In the genomic region with DNA sequence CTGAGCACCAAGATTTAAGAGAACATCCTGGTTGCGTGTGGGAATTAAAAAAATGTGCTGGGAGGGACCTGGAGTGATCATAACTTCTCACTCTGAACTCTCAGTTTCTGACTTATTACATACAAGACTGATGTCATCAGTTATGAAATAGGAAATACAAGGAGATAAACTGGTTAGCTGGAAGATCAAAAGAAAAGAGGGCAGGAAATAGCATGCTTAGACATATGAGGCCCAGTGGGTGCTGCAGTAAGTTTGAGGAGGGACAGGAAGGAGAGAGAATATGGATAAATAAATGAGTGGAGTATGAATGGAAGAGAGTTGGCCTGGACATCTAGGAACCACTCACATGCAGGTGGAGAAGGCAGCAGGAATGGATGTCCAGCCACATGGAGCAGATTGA, we compare ENCODE assay signal across 17 mouse cellular contexts.
"Had no signal": no experiment of that assay in that cellular context is flagged by ENCODE, and none has a peak within 500 bp of the region (broad histone marks: within the 10 kb centered on the region; RNA-seq: fewer than 3 reads in every experiment).

No protein-coding gene starts in this region.

- H3K36me3 ChIP-seq: limb, embryonic 13.5 days; liver, embryonic 12.5 days; liver, embryonic 15.5 days; midbrain, embryonic 12.5 days; midbrain, embryonic 15.5 days; neural tube, embryonic 13.5 days had no signal

- H3K4me1 ChIP-seq: liver, embryonic 12.5 days; liver, embryonic 15.5 days; midbrain, embryonic 12.5 days; midbrain, embryonic 15.5 days; neural tube, embryonic 13.5 days had no signal

- H3K27ac ChIP-seq: kidney, postnatal 0 days; limb, embryonic 10.5 days; limb, embryonic 13.5 days; liver, embryonic 12.5 days; liver, embryonic 15.5 days; midbrain, embryonic 12.5 days; midbrain, embryonic 15.5 days; neural tube, embryonic 13.5 days had no signal

- H3K4me3 ChIP-seq: limb, embryonic 10.5 days; limb, embryonic 13.5 days; liver, embryonic 12.5 days; liver, embryonic 15.5 days; midbrain, embryonic 12.5 days; midbrain, embryonic 15.5 days; neural tube, embryonic 13.5 days had no signal

- H3K9ac ChIP-seq: limb, embryonic 13.5 days; liver, embryonic 12.5 days; liver, embryonic 15.5 days; midbrain, embryonic 12.5 days; midbrain, embryonic 15.5 days; neural tube, embryonic 13.5 days had no signal

- H3K9me3 ChIP-seq: limb, embryonic 10.5 days; limb, embryonic 13.5 days; liver, embryonic 12.5 days; liver, embryonic 15.5 days; midbrain, embryonic 12.5 days; midbrain, embryonic 15.5 days; neural tube, embryonic 13.5 days had no signal

- H3K4me2 ChIP-seq: limb, embryonic 13.5 days; liver, embryonic 12.5 days; liver, embryonic 15.5 days; midbrain, embryonic 12.5 days; midbrain, embryonic 15.5 days; neural tube, embryonic 13.5 days had no signal

- H3K27me3 ChIP-seq: limb, embryonic 13.5 days; liver, embryonic 12.5 days; liver, embryonic 15.5 days; midbrain, embryonic 12.5 days; midbrain, embryonic 15.5 days; neural tube, embryonic 13.5 days had no signal

- DNase-seq: kidney, adult 2 months; kidney, postnatal 4 days; layer of hippocampus, adult 9-11 months; liver; lung, adult 2 months; lung, postnatal 14 days; lung, postnatal 4 days; thymus, adult 18-20 months; thymus, postnatal 36 days had no signal

- ATAC-seq: liver, embryonic 12.5 days; midbrain, embryonic 15.5 days had no signal
